Mouse (Mus musculus): Measurements from ENCODE around the gene Rassf2. TPM values are rescaled to one million over a fixed set of nuclear protein-coding genes. Genes with fewer than 3 reads are reported as not detected.

The Rassf2 gene
- polyA plus RNA-seq, 1 experiment = 11.9 TPM

DNA sequence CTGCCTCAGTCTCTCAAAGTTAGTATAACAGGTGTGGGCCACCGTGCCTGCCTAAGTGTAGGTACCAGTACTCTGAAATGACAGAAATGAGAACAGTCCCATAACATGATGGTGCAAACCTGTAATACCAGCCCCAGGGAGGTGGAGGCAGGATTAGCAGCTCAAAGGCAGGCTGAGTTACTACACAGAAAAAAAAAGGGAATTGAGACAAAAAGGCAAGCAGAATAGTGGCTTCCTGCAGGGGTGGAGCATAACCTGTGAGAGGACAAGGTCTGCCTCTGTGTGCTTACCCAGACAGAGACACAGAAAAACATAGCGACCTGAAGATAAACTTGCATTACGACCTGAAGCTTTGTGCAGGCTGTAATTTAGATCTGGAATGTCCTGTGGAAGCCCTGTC is 53.4 kb downstream of the Rassf2 start:
- TF ChIP-seq POLR2A (IDR thresholded peaks at IDR 0.05; ENCODE audit: low read depth, low read length) (no peak), CTCF (IDR thresholded peaks at IDR 0.05; ENCODE audit: borderline replicate concordance, insufficient read depth, low read length) (no peak)
- H3K4me1 ChIP-seq (ENCODE audit: control insufficient read depth, insufficient read depth, low read length) = no peaks in the 10 kb centered on the region
- H3K4me3 ChIP-seq (ENCODE audit: insufficient read depth, low read length) = no peak overlapping the region
- H3K27ac ChIP-seq (ENCODE audit: insufficient read depth, low read length) = no peak overlapping the region

DNA sequence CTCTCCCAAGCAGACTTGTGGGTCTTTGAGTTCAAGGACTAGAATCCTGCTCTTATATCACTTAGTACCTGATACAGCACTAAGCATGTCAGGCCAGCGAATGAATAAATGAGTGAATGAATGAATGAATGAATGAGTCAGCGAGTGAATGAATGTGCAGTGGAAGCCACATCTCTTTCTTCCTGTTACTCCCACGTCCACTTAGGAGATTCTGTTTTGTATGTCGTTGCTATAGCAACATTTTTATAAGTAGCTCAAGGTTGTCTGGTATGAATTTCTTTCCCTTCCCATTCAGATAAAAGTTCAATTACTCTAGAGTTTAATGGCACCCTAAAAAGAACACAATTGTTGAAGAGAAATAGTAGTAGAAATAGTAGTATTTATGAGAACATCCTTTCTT is 59.0 kb downstream of the Rassf2 start:
- no peak overlapping the region for H3K27ac ChIP-seq (ENCODE audit: insufficient read depth, low read length)
- TF ChIP-seq CTCF (IDR thresholded peaks at IDR 0.05; ENCODE audit: borderline replicate concordance, insufficient read depth, low read length) = no peak
- no peak for TF ChIP-seq POLR2A (IDR thresholded peaks at IDR 0.05; ENCODE audit: low read depth, low read length)
- no peaks in the 10 kb centered on the region for H3K4me1 ChIP-seq (ENCODE audit: control insufficient read depth, insufficient read depth, low read length)
- H3K4me3 ChIP-seq (ENCODE audit: insufficient read depth, low read length) = no peak overlapping the region

DNA sequence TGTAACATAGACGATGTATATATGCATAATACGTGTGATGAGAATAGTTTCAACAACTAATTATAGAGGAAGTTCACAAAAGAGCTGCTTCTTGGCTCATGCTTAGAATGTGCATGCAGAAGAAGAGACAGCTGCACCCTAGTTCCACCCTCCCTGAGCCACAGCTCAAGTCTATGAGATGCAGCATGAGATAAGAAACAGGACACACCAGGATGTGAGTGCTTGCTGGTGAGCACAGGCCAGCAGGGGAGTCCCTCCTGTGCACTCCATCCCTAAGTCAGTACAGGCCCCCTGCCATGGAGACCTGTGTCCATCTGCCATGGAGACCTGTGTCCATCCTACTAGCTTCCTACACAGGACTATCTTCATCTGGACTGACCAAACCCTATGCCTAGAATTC is 59.5 kb downstream of the Rassf2 start:
- no peaks in the 10 kb centered on the region for H3K4me1 ChIP-seq (ENCODE audit: control insufficient read depth, insufficient read depth, low read length)
- TF ChIP-seq POLR2A (IDR thresholded peaks at IDR 0.05; ENCODE audit: low read depth, low read length) (no peak), CTCF (IDR thresholded peaks at IDR 0.05; ENCODE audit: borderline replicate concordance, insufficient read depth, low read length) (no peak)
- H3K27ac ChIP-seq (ENCODE audit: insufficient read depth, low read length) = no peak overlapping the region
- H3K4me3 ChIP-seq (ENCODE audit: insufficient read depth, low read length) = no peak overlapping the region

DNA sequence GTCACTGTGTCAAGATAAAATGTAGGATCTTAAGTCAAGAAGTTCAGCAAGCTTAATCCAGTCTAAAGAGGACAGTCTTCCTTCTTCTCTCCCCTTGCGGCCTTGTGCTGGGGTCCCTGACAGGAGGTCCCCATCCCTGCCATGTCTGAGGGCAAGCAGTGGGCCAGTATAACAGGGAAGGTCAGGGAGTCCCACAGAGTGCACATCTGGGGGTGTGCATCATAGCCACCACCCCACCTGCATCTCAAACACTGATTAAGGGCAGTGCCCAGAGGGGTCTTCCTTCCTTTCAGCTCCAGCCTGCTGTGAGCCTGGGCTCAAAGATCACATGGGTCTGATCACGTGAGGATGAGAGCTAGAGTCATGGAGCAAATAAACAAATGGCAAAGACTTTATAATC is 68.4 kb downstream of the Rassf2 start:
- TF ChIP-seq CTCF (IDR thresholded peaks at IDR 0.05; ENCODE audit: borderline replicate concordance, insufficient read depth, low read length) (no peak), POLR2A (IDR thresholded peaks at IDR 0.05; ENCODE audit: low read depth, low read length) (no peak)
- no peak overlapping the region for H3K4me3 ChIP-seq (ENCODE audit: insufficient read depth, low read length)
- no peaks in the 10 kb centered on the region for H3K4me1 ChIP-seq (ENCODE audit: control insufficient read depth, insufficient read depth, low read length)
- no peak overlapping the region for H3K27ac ChIP-seq (ENCODE audit: insufficient read depth, low read length)

DNA sequence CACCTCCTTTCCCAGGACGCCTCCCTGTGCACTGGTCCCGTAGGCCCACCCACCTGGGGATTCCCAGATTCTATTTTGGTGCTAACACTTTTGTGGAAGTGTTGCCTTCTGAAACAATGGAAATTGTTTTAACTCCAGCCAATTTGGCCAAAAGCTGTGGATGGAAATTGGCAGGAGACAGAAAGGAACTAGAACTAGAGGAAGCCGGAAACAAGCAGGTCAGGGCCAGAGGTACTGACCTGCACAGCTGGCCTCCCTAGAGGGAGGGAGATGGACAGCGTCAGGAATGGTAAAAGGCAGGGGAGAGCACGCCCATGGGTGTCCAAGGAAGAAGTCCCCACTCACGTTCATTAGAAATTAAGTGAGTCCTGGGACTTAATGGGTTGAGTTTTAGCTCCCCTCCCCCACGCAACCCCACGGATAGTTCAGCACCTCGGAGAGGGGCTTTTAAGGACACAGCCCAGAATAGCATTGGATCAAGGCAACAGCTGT is 72.3 kb downstream of the Rassf2 start:
- Histone ChIP-seq H3K4me3 (ENCODE audit: insufficient read depth, low read length) (no peak overlapping the region), H3K27ac (ENCODE audit: insufficient read depth, low read length) (no peak overlapping the region), H3K4me1 (ENCODE audit: control insufficient read depth, insufficient read depth, low read length) (no peaks in the 10 kb centered on the region)
- no peak for TF ChIP-seq CTCF (IDR thresholded peaks at IDR 0.05; ENCODE audit: borderline replicate concordance, insufficient read depth, low read length)
- no peak for TF ChIP-seq POLR2A (IDR thresholded peaks at IDR 0.05; ENCODE audit: low read depth, low read length)

DNA sequence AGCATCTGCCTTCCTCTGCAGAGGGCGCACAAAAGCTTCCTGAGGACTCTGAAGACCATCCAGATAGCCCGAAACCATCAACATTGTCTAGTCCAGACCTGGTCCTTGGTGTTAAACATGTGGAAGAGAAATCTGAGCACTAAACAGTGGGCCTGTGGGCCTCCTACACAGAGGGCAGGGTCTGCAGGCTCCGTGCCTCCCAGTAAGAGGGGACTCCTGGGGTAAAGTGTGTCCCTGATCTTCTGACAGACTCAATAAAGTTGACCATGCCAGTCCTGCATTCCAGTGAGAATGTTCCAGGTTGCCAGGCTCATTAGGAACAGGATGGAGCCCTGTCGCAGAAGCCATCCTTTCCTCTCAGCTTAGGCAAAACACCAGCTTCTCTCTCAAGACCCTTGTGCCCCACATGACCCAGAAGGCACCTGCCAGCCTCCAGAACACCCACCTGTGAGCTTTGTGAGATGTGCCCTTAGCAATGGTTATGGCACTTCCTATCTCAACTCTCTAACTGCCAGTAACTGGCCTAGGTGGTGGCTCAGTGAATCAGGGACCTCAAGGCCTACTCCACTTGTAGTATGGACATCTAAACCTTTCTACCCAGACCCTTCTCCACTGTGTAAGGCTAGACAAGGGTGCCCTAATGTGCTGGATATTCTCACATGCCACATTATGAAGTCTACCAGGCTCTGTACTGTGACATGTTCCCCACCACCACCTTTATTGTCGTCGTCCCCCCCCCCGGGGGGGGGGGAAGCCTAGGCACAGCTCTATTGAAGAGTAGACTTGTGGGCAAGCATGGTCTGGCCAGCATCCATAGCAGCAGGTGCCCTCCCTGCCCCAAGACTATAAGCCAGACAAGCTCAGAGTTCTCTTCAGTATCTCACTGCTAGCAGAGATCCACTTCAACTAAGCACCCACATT is 73.5 kb downstream of the Rassf2 start:
- Histone ChIP-seq H3K27ac (ENCODE audit: insufficient read depth, low read length) (no peak overlapping the region), H3K4me3 (ENCODE audit: insufficient read depth, low read length) (no peak overlapping the region), H3K4me1 (ENCODE audit: control insufficient read depth, insufficient read depth, low read length) (no peaks in the 10 kb centered on the region)
- TF ChIP-seq CTCF (IDR thresholded peaks at IDR 0.05; ENCODE audit: borderline replicate concordance, insufficient read depth, low read length) (no peak), POLR2A (IDR thresholded peaks at IDR 0.05; ENCODE audit: low read depth, low read length) (no peak)

DNA sequence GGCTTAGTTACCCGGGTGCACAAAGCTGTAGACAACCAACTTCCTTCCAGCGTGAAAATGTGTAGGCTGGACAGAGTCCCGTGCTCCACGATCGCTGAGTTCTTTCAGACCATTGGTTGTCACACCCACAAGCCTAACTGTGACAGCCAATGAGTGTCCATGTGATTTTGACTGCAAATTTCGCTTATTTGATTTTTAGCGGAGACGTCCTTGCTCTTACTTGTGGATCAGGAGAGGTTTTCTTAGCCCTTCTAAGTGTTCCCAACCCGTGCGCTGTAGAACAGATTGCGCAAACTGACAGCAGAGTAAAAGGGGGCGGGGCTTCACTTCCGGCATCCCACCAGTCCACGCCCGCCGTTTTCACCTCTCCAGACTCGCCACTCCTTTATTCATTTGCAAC is 74.8 kb downstream of the Rassf2 start:
- TF ChIP-seq CTCF (IDR thresholded peaks at IDR 0.05; ENCODE audit: borderline replicate concordance, insufficient read depth, low read length) (no peak), POLR2A (IDR thresholded peaks at IDR 0.05; ENCODE audit: low read depth, low read length) (no peak)
- no peak overlapping the region for H3K27ac ChIP-seq (ENCODE audit: insufficient read depth, low read length)
- H3K4me1 ChIP-seq (ENCODE audit: control insufficient read depth, insufficient read depth, low read length) = no peaks in the 10 kb centered on the region
- peak overlapping the region; percentile 11; the same call in 1 of the 2 replicates for H3K4me3 ChIP-seq (ENCODE audit: insufficient read depth, low read length)

DNA sequence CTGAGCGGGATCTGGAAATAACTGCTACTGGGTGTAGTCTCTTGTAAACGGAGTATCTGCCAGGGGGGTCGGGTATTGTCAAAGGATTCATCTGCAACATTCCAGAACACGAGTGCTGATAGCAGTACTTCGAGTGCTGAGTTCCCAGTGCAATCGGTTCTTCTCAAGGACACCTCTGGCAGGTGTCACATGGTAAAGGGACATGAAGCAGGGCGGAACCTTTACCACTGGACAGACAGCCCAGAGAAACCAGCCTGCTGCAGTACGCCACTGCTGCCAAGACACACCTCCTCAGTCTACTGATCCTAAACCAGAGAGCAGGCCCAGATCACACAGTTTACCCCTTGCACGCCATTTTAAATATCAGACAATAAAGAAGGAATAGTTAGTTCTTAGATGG is 75.2 kb downstream of the Rassf2 start:
- Histone ChIP-seq H3K4me1 (ENCODE audit: control insufficient read depth, insufficient read depth, low read length) (no peaks in the 10 kb centered on the region), H3K4me3 (ENCODE audit: insufficient read depth, low read length) (no peak overlapping the region), H3K27ac (ENCODE audit: insufficient read depth, low read length) (no peak overlapping the region)
- no peak for TF ChIP-seq CTCF (IDR thresholded peaks at IDR 0.05; ENCODE audit: borderline replicate concordance, insufficient read depth, low read length)
- TF ChIP-seq POLR2A (IDR thresholded peaks at IDR 0.05; ENCODE audit: low read depth, low read length) = no peak

DNA sequence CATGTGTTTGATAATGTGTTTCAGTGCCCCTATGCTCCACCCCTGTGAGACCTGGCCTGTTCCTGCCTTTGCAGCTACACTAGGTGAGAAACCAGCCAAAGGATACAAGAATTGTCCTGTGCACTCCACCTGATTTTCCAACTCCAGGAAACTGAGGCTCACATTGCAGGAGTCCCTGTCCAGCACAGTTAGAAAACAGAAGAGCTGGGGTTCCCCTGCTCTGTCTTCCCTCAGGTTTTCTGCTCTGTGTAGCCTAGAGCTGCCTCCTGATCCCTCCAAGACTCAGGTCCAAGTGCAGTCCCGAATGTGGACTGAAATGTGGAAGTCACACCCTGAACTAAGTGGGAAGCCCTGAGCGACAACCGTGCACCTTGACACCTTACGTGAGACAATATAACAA is 76.3 kb downstream of the Rassf2 start:
- H3K27ac ChIP-seq (ENCODE audit: insufficient read depth, low read length) = no peak overlapping the region
- no peaks in the 10 kb centered on the region for H3K4me1 ChIP-seq (ENCODE audit: control insufficient read depth, insufficient read depth, low read length)
- H3K4me3 ChIP-seq (ENCODE audit: insufficient read depth, low read length) = no peak overlapping the region
- TF ChIP-seq CTCF (IDR thresholded peaks at IDR 0.05; ENCODE audit: borderline replicate concordance, insufficient read depth, low read length) (no peak), POLR2A (IDR thresholded peaks at IDR 0.05; ENCODE audit: low read depth, low read length) (no peak)

DNA sequence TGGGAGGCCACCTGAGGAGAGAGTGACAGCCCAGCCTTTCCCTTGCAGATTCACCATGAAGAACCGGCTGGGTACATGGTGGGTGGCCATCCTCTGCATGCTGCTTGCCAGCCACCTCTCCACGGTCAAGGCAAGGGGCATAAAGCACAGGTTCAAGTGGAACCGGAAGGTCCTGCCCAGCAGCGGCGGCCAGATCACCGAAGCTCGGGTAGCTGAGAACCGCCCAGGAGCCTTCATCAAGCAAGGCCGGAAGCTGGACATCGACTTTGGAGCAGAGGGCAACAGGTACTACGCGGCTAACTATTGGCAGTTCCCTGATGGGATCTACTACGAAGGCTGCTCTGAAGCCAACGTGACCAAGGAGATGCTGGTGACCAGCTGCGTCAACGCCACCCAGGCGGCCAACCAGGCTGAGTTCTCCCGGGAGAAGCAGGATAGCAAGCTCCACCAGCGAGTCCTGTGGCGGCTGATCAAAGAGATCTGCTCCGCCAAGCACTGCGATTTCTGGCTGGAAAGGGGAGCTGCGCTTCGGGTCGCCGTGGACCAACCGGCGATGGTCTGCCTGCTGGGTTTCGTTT is 77.0 kb downstream of the Rassf2 start:
- no peak overlapping the region for H3K27ac ChIP-seq (ENCODE audit: insufficient read depth, low read length)
- H3K4me3 ChIP-seq (ENCODE audit: insufficient read depth, low read length) = no peak overlapping the region
- no peaks in the 10 kb centered on the region for H3K4me1 ChIP-seq (ENCODE audit: control insufficient read depth, insufficient read depth, low read length)
- no peak for TF ChIP-seq CTCF (IDR thresholded peaks at IDR 0.05; ENCODE audit: borderline replicate concordance, insufficient read depth, low read length)
- no peak for TF ChIP-seq POLR2A (IDR thresholded peaks at IDR 0.05; ENCODE audit: low read depth, low read length)

Data from embryonic fibroblast, embryonic 13.5 days (primary cell).